Mouse (Mus musculus): ENCODE data around the gene Wasf3. TPM values are rescaled to one million over a fixed set of nuclear protein-coding genes. Genes with fewer than 3 reads are reported as not detected.

The Wasf3 gene
- not detected for total RNA-seq (2023)

DNA sequence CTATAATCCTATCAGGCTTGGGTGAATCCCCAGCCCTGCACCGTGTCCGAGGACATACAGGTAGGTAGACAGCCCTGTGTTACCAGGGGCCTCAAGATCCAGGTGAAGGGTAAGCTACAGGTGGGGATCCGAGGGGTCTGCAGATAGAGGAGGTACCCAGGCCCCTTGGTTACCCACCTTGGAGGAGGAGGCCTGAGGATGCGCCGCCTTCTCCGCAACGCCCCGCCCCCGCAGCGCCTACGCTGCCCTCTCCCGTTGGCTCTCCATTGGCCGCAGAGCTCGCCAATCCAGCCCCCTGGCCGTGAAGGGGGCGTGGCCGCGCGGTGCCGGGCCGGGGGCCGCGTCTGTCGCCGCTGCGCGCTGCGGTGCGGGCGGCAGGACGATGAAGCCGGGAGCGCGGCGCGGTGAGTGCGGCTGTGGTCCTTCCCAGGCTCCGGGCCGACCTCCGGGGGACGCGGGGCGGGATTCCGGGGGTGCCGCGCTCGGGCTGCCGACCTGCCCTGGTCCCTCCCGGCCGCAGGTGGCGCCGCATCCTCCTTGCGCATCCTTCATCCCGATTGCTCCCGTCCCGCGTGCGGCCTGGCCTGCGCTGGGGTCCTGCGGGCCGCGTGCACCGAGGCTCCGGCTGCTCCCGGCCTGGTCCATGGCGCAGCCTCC, at the start of gene Wasf3:
Gene Wasf3, plus strand, starts transcription at position 51 of the 657 bp plus-strand sequence.

DNA sequence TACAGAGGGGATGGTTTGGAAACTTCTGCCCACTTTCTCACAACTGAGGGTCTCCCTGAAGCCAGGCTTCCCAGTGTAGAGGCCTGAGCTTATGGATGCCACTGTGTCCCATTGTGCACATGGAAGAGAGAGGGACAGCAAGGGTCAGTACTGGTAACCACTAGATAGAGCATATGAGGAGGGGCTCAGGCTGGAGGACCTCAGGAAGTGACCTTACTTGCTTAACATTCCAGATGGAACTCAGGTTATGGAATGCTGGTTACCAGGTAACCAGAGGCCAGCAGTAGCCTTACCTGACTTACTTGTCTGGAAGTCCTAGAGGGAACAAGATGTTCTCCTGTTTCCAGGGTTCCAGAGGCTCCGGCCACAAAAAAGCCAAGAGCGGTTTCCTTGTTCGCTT, 96.9 kb downstream of the Wasf3 start, which contains the start of gene Gm6408:
Gene Gm6408, plus strand, starts transcription at position 301 of the 400 bp plus-strand sequence.

DNA sequence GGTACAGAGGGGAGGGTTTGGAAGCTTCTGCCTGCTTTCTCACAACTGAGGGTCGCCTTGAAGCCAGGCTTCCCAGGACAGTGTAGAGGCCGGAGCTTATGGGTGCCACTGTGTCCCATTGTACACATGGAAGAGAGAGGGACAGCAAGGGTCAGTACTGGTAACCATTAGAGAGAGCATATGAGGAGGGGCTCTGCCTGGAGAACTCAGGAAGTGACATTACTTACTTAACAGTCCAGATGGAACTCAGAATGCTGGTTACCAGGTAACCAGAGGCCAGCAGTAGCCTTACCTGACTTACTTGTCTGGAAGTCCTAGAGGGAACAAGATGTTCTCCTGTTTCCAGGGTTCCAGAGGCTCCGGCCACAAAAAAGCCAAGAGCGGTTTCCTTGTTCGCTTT, 106.3 kb downstream of the Wasf3 start, which contains the start of gene Gm6370:
Gene Gm6370, plus strand, starts transcription at position 301 of the 400 bp plus-strand sequence.

DNA sequence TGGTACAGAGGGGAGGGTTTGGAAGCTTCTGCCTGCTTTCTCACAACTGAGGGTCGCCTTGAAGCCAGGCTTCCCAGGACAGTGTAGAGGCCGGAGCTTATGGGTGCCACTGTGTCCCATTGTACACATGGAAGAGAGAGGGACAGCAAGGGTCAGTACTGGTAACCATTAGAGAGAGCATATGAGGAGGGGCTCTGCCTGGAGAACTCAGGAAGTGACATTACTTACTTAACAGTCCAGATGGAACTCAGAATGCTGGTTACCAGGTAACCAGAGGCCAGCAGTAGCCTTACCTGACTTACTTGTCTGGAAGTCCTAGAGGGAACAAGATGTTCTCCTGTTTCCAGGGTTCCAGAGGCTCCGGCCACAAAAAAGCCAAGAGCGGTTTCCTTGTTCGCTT, 117.3 kb downstream of the Wasf3 start, which contains the start of gene 4930449I24Rik:
Gene 4930449I24Rik, plus strand, starts transcription at position 301 of the 400 bp plus-strand sequence.

DNA sequence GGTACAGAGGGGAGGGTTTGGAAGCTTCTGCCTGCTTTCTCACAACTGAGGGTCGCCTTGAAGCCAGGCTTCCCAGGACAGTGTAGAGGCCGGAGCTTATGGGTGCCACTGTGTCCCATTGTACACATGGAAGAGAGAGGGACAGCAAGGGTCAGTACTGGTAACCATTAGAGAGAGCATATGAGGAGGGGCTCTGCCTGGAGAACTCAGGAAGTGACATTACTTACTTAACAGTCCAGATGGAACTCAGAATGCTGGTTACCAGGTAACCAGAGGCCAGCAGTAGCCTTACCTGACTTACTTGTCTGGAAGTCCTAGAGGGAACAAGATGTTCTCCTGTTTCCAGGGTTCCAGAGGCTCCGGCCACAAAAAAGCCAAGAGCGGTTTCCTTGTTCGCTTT, 129.0 kb downstream of the Wasf3 start, which contains the start of gene Gm3402:
Gene Gm3402, plus strand, starts transcription at position 301 of the 400 bp plus-strand sequence.

Other genes starting within 250 kb of the Wasf3 start
- gene Gm5565, start 224.4 kb upstream of the Wasf3 start, total RNA-seq (2023): not detected
- not detected for gene Gm6309, start 214.3 kb upstream of the Wasf3 start, total RNA-seq (2023)
- 3.6 TPM for gene 1700001J03Rik, start 199.7 kb upstream of the Wasf3 start, total RNA-seq (2023)
- 49.6 TPM for gene Rnf6, start 163.4 kb upstream of the Wasf3 start, total RNA-seq (2023)
- 55.5 TPM for gene Cdk8, start 153.8 kb upstream of the Wasf3 start, total RNA-seq (2023)
- gene Gm6408, start 97.0 kb downstream of the Wasf3 start, total RNA-seq (2023): not detected
- gene Gm6370, start 106.4 kb downstream of the Wasf3 start, total RNA-seq (2023): not detected
- not detected for gene 4930449I24Rik, start 117.4 kb downstream of the Wasf3 start, total RNA-seq (2023)
- not detected for gene Gm3402, start 129.1 kb downstream of the Wasf3 start, total RNA-seq (2023)
- gene Gm3404, start 140.8 kb downstream of the Wasf3 start, total RNA-seq (2023): not detected
- gene Gm3409, start 152.7 kb downstream of the Wasf3 start, total RNA-seq (2023): not detected
- not detected for gene Gm3415, start 171.2 kb downstream of the Wasf3 start, total RNA-seq (2023)
- not detected for gene Gpr12, start 200.3 kb downstream of the Wasf3 start, total RNA-seq (2023)